Mouse (Mus musculus): ENCODE results near the gene En2. TPM values are rescaled to one million over a fixed set of nuclear protein-coding genes. Genes with fewer than 3 reads are reported as not detected.

Gene En2
- polyA plus RNA-seq, 1 experiment from 2014 or later: 2.9 TPM

Other genes starting within 250 kb of the En2 start
- gene Insig1, start 94.3 kb upstream of the En2 start, polyA plus RNA-seq (2014; fragmentation: Nextera tagmentation; extraction: Ambion mirVana): 129 and 137 TPM in 2 replicates
- gene Cnpy1, start 80.1 kb downstream of the En2 start, polyA plus RNA-seq (2014; fragmentation: Nextera tagmentation; extraction: Ambion mirVana): 130 and 131 TPM in 2 replicates
- 21.3 and 22.8 TPM in 2 replicates for gene Rbm33, start 151.4 kb downstream of the En2 start, polyA plus RNA-seq (2014; fragmentation: Nextera tagmentation; extraction: Ambion mirVana)